Mouse (Mus musculus) G1E (cell line): Measurements from ENCODE around the gene Ndufa4l2.

Experiments used
- POLR2AphosphoS5 ChIP-seq: IDR thresholded peaks from 2 replicates; pipeline ENCODE4 v1.6.1; 2012; ENCODE audit warnings: low read depth, low read length, inconsistent platforms; ENCODE audit not compliant: insufficient replicate concordance
- TAL1 ChIP-seq: conservative IDR thresholded peaks from 2 replicates; pipeline ENCODE4 v1.6.1; 2012; ENCODE audit warnings: low read depth, low read length, inconsistent platforms, mixed read lengths

- no peak for TF ChIP-seq POLR2AphosphoS5
- TF ChIP-seq TAL1 = no peak
These were observed 3.7 kb upstream of the Ndufa4l2 start for GRCm38 (mm10) chr10:127510895-127511617.
